Mouse (Mus musculus) activated CD4-positive, CD25-positive, alpha-beta regulatory T cell, adult 9 weeks (primary cell): ENCODE data around the gene Gm10310. TPM values are rescaled to one million over a fixed set of nuclear protein-coding genes. Genes with fewer than 3 reads are reported as not detected.

Source experiments
- polyA plus RNA-seq: library from polyadenylated mRNA; unstranded; fragments of 100-300 nt; shearing (Covaris generic); gene quantifications from one replicate; pipeline ENCODE4 v1.2.1, GENCODE M21; 2017

Gm10310 gene
- 0.06 TPM for polyA plus RNA-seq

DNA sequence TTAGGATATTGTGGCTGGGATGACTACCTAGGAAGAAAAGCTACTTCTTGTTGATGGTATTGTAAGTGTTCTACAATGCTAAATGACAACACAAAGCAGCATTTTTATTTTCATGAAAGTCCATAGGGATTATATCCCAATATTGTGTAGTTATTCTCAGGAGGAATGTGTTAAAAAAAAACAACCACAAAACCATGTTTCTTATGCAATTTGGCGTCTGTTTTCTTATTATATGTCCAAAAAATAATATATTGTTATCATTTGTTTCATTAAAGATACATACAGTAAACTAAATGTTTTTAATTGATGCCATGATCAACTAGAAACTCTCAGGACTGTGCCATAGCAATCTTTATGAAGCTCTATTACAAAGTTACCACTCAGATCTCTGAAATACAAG, at the start of gene Gm10310:
Gene Gm10310, minus strand, starts transcription at position 101 of the 400 bp plus-strand sequence.

DNA sequence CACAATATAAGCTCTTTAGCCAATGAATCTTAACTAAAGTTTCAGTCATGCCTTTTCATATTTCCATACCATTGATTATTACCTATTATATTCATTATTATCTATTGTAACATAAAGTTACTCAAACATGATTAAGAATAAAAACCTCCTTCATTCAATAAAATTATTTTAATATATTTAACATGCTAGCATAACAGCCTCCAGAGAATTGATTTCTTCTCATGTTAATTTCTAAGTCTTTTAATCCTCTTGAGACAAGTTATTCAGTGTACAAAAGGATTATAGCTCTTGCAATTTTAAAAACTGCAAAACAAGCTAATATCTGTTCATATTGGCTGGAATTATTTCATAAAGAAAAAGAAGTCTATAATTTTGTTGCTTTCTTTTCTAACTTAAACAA, 45.2 kb upstream of the Gm10310 start, which contains the start of gene Olfr821:
Gene Olfr821, plus strand, starts transcription at position 301 of the 400 bp plus-strand sequence.

DNA sequence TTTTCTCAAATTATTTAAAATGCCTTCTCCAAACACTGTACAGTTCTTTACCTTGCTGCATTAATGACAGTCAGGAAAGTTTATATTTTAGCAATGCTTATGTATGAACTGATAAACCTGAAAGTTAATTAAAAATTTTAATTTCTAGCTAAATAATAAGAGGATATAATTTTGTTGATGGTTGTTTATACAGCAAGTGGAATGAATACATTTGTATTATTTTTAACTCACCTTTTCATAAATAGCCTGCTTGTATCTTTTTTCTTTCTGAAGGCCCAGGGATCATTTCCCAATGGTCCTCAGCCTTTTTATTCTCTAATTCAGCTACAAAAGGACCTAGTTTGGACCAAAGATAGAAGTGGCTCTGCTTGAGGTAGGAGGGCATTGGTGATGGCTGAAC, 27.5 kb upstream of the Gm10310 start, which contains the start of gene Olfr820:
Gene Olfr820, plus strand, starts transcription at position 301 of the 400 bp plus-strand sequence.

DNA sequence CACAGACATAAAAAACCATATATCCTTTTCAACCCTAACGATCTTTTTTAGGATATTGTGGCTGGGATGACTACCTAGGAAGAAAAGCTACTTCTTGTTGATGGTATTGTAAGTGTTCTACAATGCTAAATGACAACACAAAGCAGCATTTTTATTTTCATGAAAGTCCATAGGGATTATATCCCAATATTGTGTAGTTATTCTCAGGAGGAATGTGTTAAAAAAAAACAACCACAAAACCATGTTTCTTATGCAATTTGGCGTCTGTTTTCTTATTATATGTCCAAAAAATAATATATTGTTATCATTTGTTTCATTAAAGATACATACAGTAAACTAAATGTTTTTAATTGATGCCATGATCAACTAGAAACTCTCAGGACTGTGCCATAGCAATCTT, 8.8 kb downstream of the Gm10310 start, which contains the start of gene Olfr247:
Gene Olfr247, minus strand, starts transcription at position 101 of the 400 bp plus-strand sequence.

DNA sequence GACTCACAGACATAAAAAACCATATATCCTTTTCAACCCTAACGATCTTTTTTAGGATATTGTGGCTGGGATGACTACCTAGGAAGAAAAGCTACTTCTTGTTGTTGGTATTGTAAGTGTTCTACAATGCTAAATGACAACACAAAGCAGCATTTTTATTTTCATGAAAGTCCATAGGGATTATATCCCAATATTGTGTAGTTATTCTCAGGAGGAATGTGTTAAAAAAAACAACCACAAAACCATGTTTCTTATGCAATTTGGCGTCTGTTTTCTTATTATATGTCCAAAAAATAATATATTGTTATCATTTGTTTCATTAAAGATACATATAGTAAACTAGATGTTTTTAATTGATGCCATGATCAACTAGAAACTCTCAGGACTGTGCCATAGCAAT, 17.7 kb downstream of the Gm10310 start, which contains the start of gene Olfr819:
Gene Olfr819, minus strand, starts transcription at position 101 of the 400 bp plus-strand sequence.

DNA sequence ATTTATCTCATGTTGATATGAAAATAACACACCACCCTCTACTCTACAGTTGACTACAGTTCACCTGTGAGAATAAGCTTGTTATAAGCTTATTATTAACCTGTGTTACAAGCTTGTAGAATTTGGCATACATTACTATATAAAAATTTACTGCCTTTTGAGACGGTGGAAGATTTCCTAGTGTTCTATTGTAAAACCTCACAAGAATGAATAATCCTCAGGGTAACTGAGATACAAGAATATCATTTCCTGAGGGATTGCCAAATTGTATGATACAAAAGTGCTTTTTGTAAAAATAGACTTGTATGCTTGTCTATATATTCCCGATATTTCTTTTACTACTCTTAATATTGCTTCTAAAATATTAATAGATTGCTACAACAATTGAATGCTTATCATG, 35.9 kb downstream of the Gm10310 start, which contains the start of gene Olfr818:
Gene Olfr818, minus strand, starts transcription at position 101 of the 400 bp plus-strand sequence.

Other genes with a start within 250 kb of the Gm10310 start
- not detected for gene Olfr806, start 243.1 kb downstream of the Gm10310 start, polyA plus RNA-seq
- gene Olfr807, start 227.3 kb downstream of the Gm10310 start, polyA plus RNA-seq, result not detected
- gene Olfr808, start 219.6 kb downstream of the Gm10310 start, polyA plus RNA-seq, result not detected
- gene Olfr809, start 210.4 kb downstream of the Gm10310 start, polyA plus RNA-seq, result not detected
- not detected for gene Olfr810, start 190.1 kb downstream of the Gm10310 start, polyA plus RNA-seq
- gene Olfr811, start 180.7 kb downstream of the Gm10310 start, polyA plus RNA-seq, result not detected
- not detected for gene Olfr812, start 139.0 kb downstream of the Gm10310 start, polyA plus RNA-seq
- not detected for gene Olfr813, start 129.7 kb downstream of the Gm10310 start, polyA plus RNA-seq
- gene Olfr814, start 105.2 kb downstream of the Gm10310 start, polyA plus RNA-seq, result 0.13 TPM
- not detected for gene Olfr815, start 79.2 kb downstream of the Gm10310 start, polyA plus RNA-seq
- gene Olfr816, start 69.5 kb downstream of the Gm10310 start, polyA plus RNA-seq, result not detected
- gene Olfr818, start 36.0 kb downstream of the Gm10310 start, polyA plus RNA-seq, result not detected
- not detected for gene Olfr819, start 17.8 kb downstream of the Gm10310 start, polyA plus RNA-seq
- gene Olfr247, start 8.9 kb downstream of the Gm10310 start, polyA plus RNA-seq, result not detected
- not detected for gene Olfr820, start 27.6 kb upstream of the Gm10310 start, polyA plus RNA-seq
- gene Olfr821, start 45.3 kb upstream of the Gm10310 start, polyA plus RNA-seq, result not detected
- not detected for gene Olfr822, start 86.1 kb upstream of the Gm10310 start, polyA plus RNA-seq
- not detected for gene Olfr823, start 130.3 kb upstream of the Gm10310 start, polyA plus RNA-seq
- not detected for gene Olfr824, start 144.9 kb upstream of the Gm10310 start, polyA plus RNA-seq
- not detected for gene Olfr825, start 181.7 kb upstream of the Gm10310 start, polyA plus RNA-seq
- gene Olfr826, start 199.1 kb upstream of the Gm10310 start, polyA plus RNA-seq, result not detected
- not detected for gene Olfr827, start 229.3 kb upstream of the Gm10310 start, polyA plus RNA-seq